Mouse (Mus musculus): Measurements from ENCODE around the gene Id1.

Id1 gene

GRCm38 (mm10) chr2:152736090-152736601 is at the start of gene Id1:
Id1 (plus strand) TSS chr2:152736251.
- no peak for DNase-seq (ENCODE audit: low spot score)

- no peak for DNase-seq (ENCODE audit: low spot score)
Observed at GRCm38 (mm10) chr2:152686399-152686798, 49.7 kb upstream of the Id1 start.

GRCm38 (mm10) chr2:152686806-152687267 is 49.2 kb upstream of the Id1 start, which contains the start of gene Mcts2:
Mcts2 (plus strand) TSS chr2:152687035.
- DNase-seq (ENCODE audit: low spot score): peak; percentile 71

GRCm38 (mm10) chr2:152691564-152692217 is 44.4 kb upstream of the Id1 start:
- DNase-seq (ENCODE audit: low spot score): no peak

- peak; percentile 39 for DNase-seq (ENCODE audit: low spot score)
Observed at GRCm38 (mm10) chr2:152693233-152693632, 42.8 kb upstream of the Id1 start.

- no peak for DNase-seq (ENCODE audit: low spot score)
Observed at GRCm38 (mm10) chr2:152693735-152694134, 42.3 kb upstream of the Id1 start.

- DNase-seq (ENCODE audit: low spot score): no peak
Observed at GRCm38 (mm10) chr2:152694708-152695107, 41.3 kb upstream of the Id1 start.

GRCm38 (mm10) chr2:152696016-152696415 is 40.0 kb upstream of the Id1 start:
- DNase-seq (ENCODE audit: low spot score): no peak

GRCm38 (mm10) chr2:152696476-152697164 is 39.4 kb upstream of the Id1 start:
- DNase-seq (ENCODE audit: low spot score): peak; percentile 91

GRCm38 (mm10) chr2:152700138-152700537 is 35.9 kb upstream of the Id1 start:
- no peak for DNase-seq (ENCODE audit: low spot score)

GRCm38 (mm10) chr2:152700725-152701124 is 35.3 kb upstream of the Id1 start:
- no peak for DNase-seq (ENCODE audit: low spot score)

- no peak for DNase-seq (ENCODE audit: low spot score)
Observed at GRCm38 (mm10) chr2:152703596-152704255, 32.3 kb upstream of the Id1 start.

GRCm38 (mm10) chr2:152704256-152704605 is 31.8 kb upstream of the Id1 start:
- DNase-seq (ENCODE audit: low spot score): no peak

- DNase-seq (ENCODE audit: low spot score): no peak
Observed at GRCm38 (mm10) chr2:152704811-152705370, 31.2 kb upstream of the Id1 start.

GRCm38 (mm10) chr2:152705993-152706571 is 30.0 kb upstream of the Id1 start:
- DNase-seq (ENCODE audit: low spot score): no peak

GRCm38 (mm10) chr2:152707186-152707585 is 28.9 kb upstream of the Id1 start:
- no peak for DNase-seq (ENCODE audit: low spot score)

GRCm38 (mm10) chr2:152707627-152708026 is 28.4 kb upstream of the Id1 start:
- peak; percentile 81 for DNase-seq (ENCODE audit: low spot score)

- no peak for DNase-seq (ENCODE audit: low spot score)
Observed at GRCm38 (mm10) chr2:152709066-152709465, 27.0 kb upstream of the Id1 start.

- no peak for DNase-seq (ENCODE audit: low spot score)
Observed at GRCm38 (mm10) chr2:152716241-152716772, 19.7 kb upstream of the Id1 start.

GRCm38 (mm10) chr2:152717652-152718051 is 18.4 kb upstream of the Id1 start:
- no peak for DNase-seq (ENCODE audit: low spot score)

GRCm38 (mm10) chr2:152718076-152718475 is 18.0 kb upstream of the Id1 start:
- DNase-seq (ENCODE audit: low spot score): no peak
